Mouse (Mus musculus) splenic B cell, adult 2 months (primary cell): Measurements from ENCODE around the gene Adam11.

Source experiments
- DNase-seq: peaks from one replicate; pipeline ENCODE4 v3.0.0-alpha.2; 2011; ENCODE audit warnings: low read depth, low spot score
- H3K27me3 ChIP-seq: 2 replicates; pipeline ENCODE4 v1.6.1; 2012; ENCODE audit warnings: mild to moderate bottlenecking, low read length, moderate library complexity, mixed read lengths; ENCODE audit not compliant: control insufficient read depth, poor library complexity, insufficient read depth, severe bottlenecking
- H3K36me3 ChIP-seq: 2 replicates; pipeline ENCODE4 v1.6.1; 2012; ENCODE audit warnings: mild to moderate bottlenecking, low read length, moderate library complexity, mixed read lengths; ENCODE audit not compliant: control insufficient read depth, poor library complexity, insufficient read depth, severe bottlenecking

The Adam11 gene

DNA sequence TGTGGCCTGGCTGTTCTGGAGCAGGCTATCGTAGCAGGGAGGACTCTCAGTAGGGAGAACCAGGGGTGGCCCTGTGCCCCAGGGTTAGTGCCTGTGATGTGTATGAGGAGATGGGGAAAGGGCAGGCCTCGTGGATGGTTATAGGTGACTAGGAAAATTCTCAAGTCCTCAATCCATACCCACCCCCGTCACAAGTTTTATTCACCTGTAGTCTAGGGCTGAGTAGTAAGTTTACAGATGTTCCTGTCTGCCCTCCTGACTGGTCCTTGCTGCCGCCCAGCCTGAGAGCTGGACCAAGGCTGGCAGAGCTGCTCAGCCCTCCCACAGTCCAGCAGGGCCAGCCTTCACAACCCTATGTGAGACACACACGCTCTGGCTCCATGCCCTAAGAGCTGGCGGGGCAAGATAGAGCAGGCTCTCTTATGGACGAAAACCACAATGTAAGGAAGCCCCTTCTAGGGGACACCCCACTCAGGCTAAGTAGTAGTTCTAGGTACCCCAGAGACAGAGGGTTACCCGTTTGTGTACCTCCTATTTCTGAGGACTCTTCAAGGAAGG lies 17.9 kb downstream of the Adam11 start:
- H3K36me3 ChIP-seq, result no peaks in the 10 kb centered on the region
- H3K27me3 ChIP-seq, result no peaks in the 10 kb centered on the region
- no peak for DNase-seq

DNA sequence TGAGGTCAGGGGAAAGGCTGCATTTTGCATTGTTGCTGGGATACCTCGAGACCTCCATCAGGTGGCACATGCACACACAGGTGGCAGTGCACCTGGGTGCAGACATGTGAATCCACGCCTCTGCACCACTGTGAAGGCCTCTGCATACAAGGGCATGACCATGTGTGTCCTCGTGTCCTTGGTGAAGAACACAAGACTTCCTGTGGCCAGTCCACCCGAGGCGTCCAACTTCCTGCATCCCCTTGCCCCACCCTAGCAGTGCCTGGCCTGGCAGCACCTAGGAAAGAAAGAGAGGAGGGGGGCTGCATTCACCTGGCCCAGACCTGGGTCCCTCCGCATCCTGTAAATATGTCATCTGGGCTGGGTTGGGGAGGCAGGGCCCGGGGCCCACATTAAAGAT lies 18.6 kb downstream of the Adam11 start:
- no peak for DNase-seq
- Histone ChIP-seq H3K36me3 (no peaks in the 10 kb centered on the region), H3K27me3 (no peaks in the 10 kb centered on the region)

DNA sequence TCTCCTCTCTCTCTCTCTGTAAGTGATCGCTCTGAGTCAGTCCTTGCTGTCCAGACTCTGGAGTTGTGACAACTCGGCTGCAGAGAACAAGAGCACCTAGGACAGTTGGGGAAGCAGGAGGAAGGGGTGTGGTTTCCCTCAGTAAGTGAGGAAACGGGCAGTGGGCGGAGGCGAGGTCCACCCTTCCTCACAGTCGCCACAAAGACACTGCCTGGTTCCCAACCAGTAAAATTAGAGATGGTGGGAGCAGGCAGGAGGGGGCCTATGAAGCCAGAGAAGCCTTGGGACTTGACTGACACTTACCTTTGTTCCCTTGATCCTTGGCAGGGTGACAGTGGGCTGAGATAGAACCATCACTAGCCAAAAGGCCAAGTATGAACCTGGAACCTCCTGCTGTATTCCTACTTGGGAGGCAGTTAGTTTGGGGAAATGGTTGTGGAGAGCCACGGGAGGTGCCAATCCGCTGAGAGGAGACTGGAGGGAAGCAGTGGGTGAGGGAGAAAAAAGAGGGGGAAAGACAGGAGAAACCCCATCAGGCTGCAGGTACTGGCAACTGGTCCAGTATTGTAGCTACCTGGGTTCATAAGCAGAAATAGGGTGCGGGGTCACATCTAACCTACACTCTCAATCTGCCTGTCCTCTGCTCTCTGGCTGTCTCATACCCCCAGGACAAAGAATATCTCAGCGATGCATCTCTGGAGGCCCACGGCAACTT lies 19.2 kb downstream of the Adam11 start:
- H3K27me3 ChIP-seq, result no peaks in the 10 kb centered on the region
- no peak for DNase-seq
- no peaks in the 10 kb centered on the region for H3K36me3 ChIP-seq

DNA sequence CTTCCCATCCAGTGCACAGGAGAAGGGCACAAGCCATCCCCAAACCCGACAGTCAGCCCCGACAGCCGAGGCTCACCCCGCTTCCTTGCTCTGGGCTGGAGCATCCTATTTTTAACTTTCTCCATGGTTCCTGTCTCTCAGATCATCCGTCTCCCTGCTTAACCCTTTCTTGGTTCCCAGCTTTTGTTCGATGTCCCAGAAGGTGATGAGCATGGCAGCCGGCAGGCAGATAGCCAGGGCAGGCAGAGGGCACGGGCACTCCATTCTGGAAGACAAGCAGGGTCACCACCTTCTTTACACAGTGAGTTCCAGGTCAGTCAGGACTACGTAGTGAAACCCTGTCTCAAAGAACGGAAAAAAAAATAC lies 19.7 kb downstream of the Adam11 start:
- H3K27me3 ChIP-seq, result no peaks in the 10 kb centered on the region
- no peaks in the 10 kb centered on the region for H3K36me3 ChIP-seq
- no peak for DNase-seq

DNA sequence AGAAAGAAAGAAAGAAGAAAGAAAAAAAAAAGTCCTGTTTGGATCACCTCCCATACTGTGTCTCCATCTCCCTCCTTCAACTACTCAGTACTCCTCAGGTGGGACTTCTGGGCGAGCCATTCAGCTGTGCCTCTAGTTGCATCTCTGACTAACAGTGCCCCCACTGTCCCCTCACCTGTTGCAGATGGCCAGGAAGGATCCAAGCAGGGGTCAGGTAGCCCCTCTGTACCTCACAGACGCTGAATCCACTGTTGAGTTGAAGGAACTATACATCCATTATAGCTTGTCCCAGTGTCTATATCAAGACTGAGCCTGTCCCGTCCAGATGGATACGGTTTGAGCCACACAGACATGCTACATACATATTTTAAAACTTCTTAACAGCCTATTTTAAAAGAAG lies 20.3 kb downstream of the Adam11 start:
- no peaks in the 10 kb centered on the region for H3K27me3 ChIP-seq
- no peaks in the 10 kb centered on the region for H3K36me3 ChIP-seq
- DNase-seq, result no peak

DNA sequence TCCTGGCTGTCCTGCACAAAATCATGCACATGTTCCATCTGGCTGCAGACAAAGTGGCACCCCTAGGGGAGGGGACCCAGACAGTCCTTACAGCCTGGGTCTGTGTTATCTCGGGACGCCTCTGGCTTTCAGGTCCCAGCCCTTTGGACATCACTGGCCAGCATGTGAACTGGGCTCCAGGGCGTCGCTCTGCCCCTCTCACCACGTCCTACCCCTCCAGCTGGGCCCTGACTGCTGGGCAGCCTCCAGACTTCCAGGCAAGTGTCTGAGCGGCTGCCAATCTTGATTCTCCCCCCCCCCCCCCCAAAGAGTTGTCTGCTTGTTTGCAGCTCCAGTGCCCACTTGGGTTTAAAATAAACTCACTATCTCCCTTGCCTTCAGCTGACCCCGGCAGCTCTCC lies 22.2 kb downstream of the Adam11 start:
- no peak for DNase-seq
- Histone ChIP-seq H3K36me3 (no peaks in the 10 kb centered on the region), H3K27me3 (no peaks in the 10 kb centered on the region)

DNA sequence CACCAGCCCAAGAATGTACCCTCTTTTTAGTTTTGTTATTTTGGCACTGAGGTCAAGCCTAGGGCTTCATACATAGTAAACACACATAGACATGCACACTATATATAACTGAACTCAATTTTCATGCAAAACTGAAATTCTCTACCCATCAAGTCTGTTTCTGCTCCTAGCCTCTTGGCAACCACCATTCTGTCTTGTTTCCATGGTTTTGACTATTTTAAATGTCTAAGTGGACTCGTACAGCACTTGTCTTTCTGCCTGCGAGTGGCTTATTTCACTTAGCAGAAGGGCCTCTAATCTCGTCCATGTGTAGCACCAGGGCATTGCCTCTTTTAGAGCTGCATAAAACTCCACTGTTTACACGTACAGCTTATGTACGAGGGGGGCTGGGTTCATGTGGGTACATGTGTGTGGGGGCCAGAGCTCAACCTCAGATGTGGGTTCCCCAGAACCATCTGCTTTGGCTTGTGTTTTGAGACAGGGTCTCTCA lies 26.5 kb downstream of the Adam11 start:
- no peak for DNase-seq
- no peaks in the 10 kb centered on the region for H3K36me3 ChIP-seq

DNA sequence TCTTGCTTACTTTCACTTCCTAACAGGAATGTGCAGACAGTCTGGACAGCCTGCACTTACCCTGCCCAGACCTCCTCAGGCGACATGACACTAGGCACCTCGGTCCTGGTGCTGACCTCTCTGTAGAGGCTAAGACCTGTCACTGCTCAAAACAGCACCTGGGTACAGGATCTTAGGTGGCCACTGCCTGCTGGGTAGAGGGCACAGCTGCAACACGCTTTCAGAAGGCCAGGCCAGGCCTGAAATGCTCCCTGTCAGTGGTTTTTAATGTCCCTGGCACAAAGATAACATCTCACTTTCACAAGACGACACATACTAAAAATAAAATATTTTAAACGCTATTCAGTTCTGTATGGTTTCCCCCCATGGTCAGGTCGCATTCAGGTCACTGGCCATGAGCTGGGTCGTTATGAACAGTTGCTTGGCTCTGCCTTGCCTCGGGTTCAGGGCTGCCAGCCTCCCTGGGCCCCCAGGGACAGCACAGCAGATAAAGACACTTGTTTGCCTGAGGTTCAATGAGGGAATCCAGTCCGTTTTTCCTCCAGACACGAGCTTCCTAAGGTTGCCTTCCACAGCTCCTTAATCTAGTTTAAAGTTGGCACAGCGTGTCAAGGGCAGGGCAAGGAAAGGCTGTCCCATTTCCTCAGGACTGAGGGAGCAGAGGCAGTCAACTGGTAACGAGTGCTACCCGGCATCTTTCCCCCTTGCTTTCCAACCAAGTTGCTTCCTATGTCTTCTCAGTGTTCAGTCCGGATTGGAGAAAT lies 30.6 kb downstream of the Adam11 start:
- Histone ChIP-seq H3K36me3 (no peaks in the 10 kb centered on the region), H3K27me3 (no peaks in the 10 kb centered on the region)
- DNase-seq, result no peak

More for the DNA sequence above, 26.5 kb downstream of the Adam11 start:
- no peaks in the 10 kb centered on the region for H3K27me3 ChIP-seq

DNA sequence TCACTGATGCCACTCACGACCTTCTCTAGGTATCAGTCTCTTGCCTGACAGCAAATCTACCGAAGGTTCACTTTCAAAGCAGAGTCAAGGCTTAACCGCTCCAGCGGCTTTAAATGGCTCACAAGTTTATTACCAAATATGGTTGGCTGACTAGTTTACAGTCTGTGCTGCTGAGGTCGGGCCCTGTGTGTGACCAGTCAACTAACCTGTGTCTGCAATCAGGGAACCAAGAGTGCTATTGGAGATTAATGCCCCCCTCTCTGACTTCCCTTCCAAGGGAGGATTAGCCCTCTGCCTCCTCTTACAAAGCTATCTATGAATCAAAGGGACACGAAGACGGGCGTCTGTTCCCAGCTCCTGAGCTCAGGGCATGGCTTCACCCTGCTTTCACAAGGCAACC lies 32.9 kb downstream of the Adam11 start:
- Histone ChIP-seq H3K36me3 (no peaks in the 10 kb centered on the region), H3K27me3 (no peaks in the 10 kb centered on the region)
- no peak for DNase-seq

DNA sequence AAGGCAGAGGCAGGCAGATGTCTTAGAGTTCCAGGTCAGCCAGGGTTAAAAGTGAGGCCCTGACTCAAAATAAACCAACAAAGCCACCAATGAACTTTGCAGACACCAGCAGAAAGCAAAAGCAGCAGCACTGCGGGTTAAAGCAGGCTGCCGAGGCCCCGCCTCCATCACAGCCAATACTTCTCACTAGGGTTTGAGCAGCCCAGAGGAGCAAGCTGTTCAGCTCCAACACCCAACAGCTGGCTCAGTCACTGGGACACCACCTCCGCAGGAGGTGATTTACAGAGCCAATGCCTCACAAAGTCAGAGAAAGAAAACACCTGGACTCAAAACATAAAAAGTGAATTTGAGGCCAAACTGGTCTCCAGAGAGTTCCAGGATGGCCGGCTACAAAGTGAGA lies 42.2 kb downstream of the Adam11 start:
- Histone ChIP-seq H3K27me3 (no peaks in the 10 kb centered on the region; the same call in 1 of the 2 replicates), H3K36me3 (no peaks in the 10 kb centered on the region)
- DNase-seq, result no peak

DNA sequence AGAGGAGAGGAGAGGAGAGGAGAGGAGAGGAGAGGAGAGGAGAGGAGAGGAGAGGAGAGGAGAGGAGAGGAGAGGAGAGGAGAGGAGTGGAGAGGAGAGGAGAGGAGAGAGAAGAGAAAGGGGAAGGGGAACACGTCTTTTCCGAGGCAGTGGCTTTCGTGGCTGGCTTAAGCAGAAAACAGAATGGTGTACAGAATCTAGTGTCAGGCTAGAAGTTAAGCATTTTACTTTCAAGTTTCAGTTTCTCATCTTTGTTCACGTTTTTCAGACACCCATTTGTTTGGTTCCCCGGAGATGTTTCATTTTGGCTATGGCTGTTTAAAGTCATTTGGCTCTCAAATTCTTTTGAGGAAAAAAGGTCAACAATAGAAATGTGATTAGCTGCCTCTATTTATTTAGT lies 47.0 kb downstream of the Adam11 start:
- DNase-seq, result no peak
- no peaks in the 10 kb centered on the region for H3K36me3 ChIP-seq
- no peaks in the 10 kb centered on the region; the same call in 1 of the 2 replicates for H3K27me3 ChIP-seq

DNA sequence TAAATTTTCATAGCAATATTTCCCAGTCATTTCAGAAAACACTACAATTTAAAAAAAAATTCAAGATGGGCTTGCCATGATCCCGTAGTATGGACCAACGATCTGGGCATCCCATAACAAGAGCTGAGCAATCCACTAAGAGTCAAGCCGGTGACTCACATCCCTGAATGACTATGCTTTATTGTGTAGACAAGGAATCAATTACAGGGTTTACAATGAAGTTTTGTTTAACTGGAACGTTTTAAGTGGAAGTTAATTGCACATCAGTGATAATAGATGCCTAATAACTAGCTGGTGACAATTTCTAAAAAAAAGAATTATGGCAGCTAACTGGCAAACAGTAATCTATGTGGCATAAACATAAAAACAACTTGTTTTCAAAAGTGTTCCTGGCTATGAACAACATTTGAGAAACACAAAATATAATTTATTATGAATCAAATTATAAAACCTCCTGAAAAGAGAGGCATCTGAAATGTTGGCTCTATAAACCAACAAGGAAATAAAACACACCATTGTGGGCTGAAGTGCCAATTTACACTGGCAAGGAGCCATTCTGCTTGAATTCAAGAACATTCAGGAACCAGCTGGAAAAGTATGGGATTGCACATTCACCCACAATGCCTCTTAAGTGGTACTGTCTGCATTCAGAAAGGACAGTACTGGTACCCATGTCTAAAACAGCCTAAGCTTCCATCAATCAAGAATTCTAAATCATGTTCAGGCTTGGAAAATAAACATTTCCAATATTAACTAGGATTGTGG lies 49.7 kb downstream of the Adam11 start:
- Histone ChIP-seq H3K36me3 (no peaks in the 10 kb centered on the region), H3K27me3 (no peaks in the 10 kb centered on the region; the same call in 1 of the 2 replicates)
- no peak for DNase-seq

DNA sequence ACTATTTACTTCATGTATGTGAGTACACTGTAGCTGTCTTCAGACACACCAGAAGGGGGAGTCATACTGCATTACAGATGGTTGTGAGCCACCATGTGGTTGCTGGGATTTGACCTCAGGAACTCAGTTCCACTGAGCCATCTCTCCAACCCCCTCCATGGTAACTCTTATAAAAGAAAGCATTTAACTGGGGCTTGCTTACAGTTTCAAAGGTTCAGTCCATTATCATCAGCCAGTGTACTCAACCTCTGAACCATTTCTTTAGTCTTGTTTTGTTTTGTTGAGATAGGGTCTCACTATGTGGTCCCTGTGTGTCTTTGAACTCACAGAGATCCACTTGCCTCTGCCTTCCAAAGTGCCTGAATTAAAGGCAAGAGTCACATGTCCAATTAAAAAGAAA lies 53.6 kb downstream of the Adam11 start:
- DNase-seq, result no peak
- H3K27me3 ChIP-seq, result peaks cover 4% of the 10 kb centered on the region
- no peaks in the 10 kb centered on the region for H3K36me3 ChIP-seq

DNA sequence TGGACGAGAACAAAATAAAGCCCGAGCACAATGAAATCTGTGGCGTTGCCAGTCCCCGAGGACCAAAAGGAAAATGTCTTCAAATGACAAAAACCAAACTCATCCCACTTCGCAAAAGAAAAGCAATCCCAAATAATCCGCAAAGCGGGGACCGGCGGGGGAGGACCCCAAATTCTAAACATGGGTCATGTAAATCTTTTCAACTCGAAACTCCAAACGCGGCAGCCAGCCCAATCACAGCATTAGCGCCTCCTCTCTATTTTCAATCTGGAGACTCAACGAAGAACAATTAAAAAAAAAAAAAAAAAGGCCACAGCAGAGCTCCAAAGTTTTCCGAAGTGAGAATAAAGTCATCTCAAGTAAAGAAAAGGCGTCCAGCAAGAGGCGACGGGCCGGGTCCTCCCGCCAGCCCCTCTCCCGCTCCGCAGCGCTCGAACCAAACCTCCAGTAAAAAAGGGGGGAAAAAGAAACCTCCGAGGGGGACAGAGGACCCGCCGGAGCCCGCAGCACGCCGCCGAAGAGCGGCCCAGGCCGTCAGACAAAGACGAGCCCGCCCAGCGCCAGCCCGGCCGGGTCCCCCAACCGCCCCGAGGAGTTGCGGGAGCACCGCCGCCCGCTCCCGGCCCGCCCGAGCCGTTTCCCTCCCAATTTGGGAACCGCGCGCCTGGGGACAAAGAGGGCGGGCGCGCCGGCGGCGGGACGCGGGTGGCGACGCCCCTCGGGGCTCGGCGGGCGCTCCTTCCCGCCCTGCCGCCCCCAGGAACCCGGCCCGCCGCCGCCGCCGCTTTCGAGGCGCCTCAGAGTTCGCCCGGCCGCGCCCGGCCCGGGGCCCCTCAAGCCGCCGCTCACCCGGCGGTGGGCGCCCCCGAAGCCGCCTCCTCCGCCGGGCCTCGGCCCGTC lies 57.1 kb downstream of the Adam11 start:
- H3K27me3 ChIP-seq, result peaks cover 4% of the 10 kb centered on the region
- peak; percentile 23 for DNase-seq
- H3K36me3 ChIP-seq, result no peaks in the 10 kb centered on the region
